Mouse (Mus musculus) kidney, embryonic 16.5 days (tissue): Measurements from ENCODE around the gene Gm19668. TPM values are rescaled to one million over a fixed set of nuclear protein-coding genes. Genes with fewer than 3 reads are reported as not detected.

Experiments
- polyA plus RNA-seq: library from polyadenylated mRNA; unstranded; fragments of >200 nt; fragmentation: Nextera tagmentation; extraction: Ambion mirVana; gene quantifications from 2 replicates; pipeline ENCODE4 v1.2.1, GENCODE M21; 2015

Gene Gm19668
- polyA plus RNA-seq, 1 experiment from 2014 or later: not detected

Other genes starting within 250 kb of the Gm19668 start
- 194 and 206 TPM in 2 replicates for gene Pttg1ip, start 217.4 kb downstream of the Gm19668 start, polyA plus RNA-seq
- 365 and 369 TPM in 2 replicates for gene Sumo3, start 193.0 kb downstream of the Gm19668 start, polyA plus RNA-seq
- gene Gm49325, start 192.9 kb downstream of the Gm19668 start, polyA plus RNA-seq: 2.2 TPM in 1 of 2 replicates, not detected in the other
- 78.8 and 90.2 TPM in 2 replicates for gene Ube2g2, start 176.9 kb downstream of the Gm19668 start, polyA plus RNA-seq
- gene Tspear, start 112.6 kb downstream of the Gm19668 start, polyA plus RNA-seq: 0.26 and 0.71 TPM in 2 replicates
- gene Gm19402, start 108.4 kb downstream of the Gm19668 start, polyA plus RNA-seq: not detected in 2 replicates
- gene Gm9508, start 101.9 kb downstream of the Gm19668 start, polyA plus RNA-seq: not detected in 2 replicates
- gene Gm10272, start 92.5 kb downstream of the Gm19668 start, polyA plus RNA-seq: not detected in 2 replicates
- not detected in 2 replicates for gene Gm10024, start 87.7 kb downstream of the Gm19668 start, polyA plus RNA-seq
- gene Gm10142, start 83.3 kb downstream of the Gm19668 start, polyA plus RNA-seq: not detected in 2 replicates
- gene Krtap12-1, start 78.5 kb downstream of the Gm19668 start, polyA plus RNA-seq: not detected in 2 replicates
- gene Gm10100, start 72.6 kb downstream of the Gm19668 start, polyA plus RNA-seq: not detected in 2 replicates
- gene Gm18596, start 56.5 kb downstream of the Gm19668 start, polyA plus RNA-seq: not detected in 2 replicates
- not detected in 2 replicates for gene Gm9736, start 47.8 kb downstream of the Gm19668 start, polyA plus RNA-seq
- not detected in 2 replicates for gene Gm3233, start 39.5 kb downstream of the Gm19668 start, polyA plus RNA-seq
- gene Gm3238, start 27.8 kb downstream of the Gm19668 start, polyA plus RNA-seq: not detected in 2 replicates
- gene Gm7138, start 22.2 kb downstream of the Gm19668 start, polyA plus RNA-seq: not detected in 2 replicates
- not detected in 2 replicates for gene Gm3250, start 16.6 kb downstream of the Gm19668 start, polyA plus RNA-seq
- not detected in 2 replicates for gene Gm7137, start 10.9 kb downstream of the Gm19668 start, polyA plus RNA-seq
- gene Gm9639, start 4.1 kb downstream of the Gm19668 start, polyA plus RNA-seq: not detected in 2 replicates
- gene Gm9507, start 12.7 kb upstream of the Gm19668 start, polyA plus RNA-seq: not detected in 2 replicates
- not detected in 2 replicates for gene Gm2696, start 15.5 kb upstream of the Gm19668 start, polyA plus RNA-seq
- gene Krtap10-4, start 28.0 kb upstream of the Gm19668 start, polyA plus RNA-seq: not detected in 2 replicates
- gene Krtap10-10, start 36.8 kb upstream of the Gm19668 start, polyA plus RNA-seq: not detected in 2 replicates
- gene Gm36176, start 47.7 kb upstream of the Gm19668 start, polyA plus RNA-seq: not detected in 2 replicates
- not detected in 2 replicates for gene Gm10318, start 53.7 kb upstream of the Gm19668 start, polyA plus RNA-seq
- not detected in 2 replicates for gene Gm3285, start 62.8 kb upstream of the Gm19668 start, polyA plus RNA-seq
- 4.6 and 4.9 TPM in 2 replicates for gene Lrrc3, start 103.4 kb upstream of the Gm19668 start, polyA plus RNA-seq
- 0.59 and 0.95 TPM in 2 replicates for gene Trpm2, start 171.4 kb upstream of the Gm19668 start, polyA plus RNA-seq
- 33.9 and 34.2 TPM in 2 replicates for gene 1810043G02Rik, start 179.4 kb upstream of the Gm19668 start, polyA plus RNA-seq
- 190 and 194 TPM in 2 replicates for gene Pfkl, start 210.9 kb upstream of the Gm19668 start, polyA plus RNA-seq
- 0.49 and 1.2 TPM in 2 replicates for gene Dnmt3l, start 242.8 kb upstream of the Gm19668 start, polyA plus RNA-seq
- gene Aire, start 244.5 kb upstream of the Gm19668 start, polyA plus RNA-seq: 1.7 and 2.1 TPM in 2 replicates